In the genomic region with DNA sequence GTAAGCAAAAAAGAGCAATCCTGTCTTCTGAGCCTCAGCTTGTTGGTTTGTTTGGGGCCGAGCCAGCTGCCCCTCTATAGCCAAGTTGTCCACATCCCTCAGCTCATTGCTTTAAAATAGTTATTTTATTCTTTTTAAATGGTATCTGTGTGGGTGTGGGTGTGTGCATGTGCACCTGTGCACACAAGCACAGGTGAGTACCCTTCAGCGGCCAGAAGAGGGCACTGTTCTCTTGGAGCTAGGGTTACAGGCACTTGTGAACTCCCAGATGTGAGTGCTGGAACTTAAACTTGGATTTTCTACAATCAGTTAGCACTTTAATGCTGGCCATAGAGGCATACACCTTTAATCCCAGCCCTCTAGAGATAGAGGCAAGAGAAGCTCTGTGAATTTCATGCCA, we compare ENCODE assay signal across 10 mouse cellular contexts. TPM values are rescaled to one million over a fixed set of nuclear protein-coding genes. Genes with fewer than 3 reads are reported as not detected.
DNase-seq lines count a peak whose midpoint lies in the region; ATAC-seq and TF ChIP-seq lines count a peak whose summit lies in the region.
"Had no signal": no experiment of that assay in that cellular context is flagged by ENCODE, and none has a peak within 500 bp of the region (broad histone marks: within the 10 kb centered on the region; RNA-seq: fewer than 3 reads in every experiment).

No protein-coding gene starts in this region.

- TF ChIP-seq CTCF in CH12.LX (conservative IDR thresholded peaks at IDR 0.05 in 1 of 2, IDR thresholded peaks at IDR 0.05 in 1 of 2; ENCODE audit: low read depth in 2 of 2, low read length in 2 of 2), result peak; percentile 75 to 78
- TF ChIP-seq CTCF in embryonic fibroblast, embryonic 13.5 days (IDR thresholded peaks at IDR 0.05; ENCODE audit: borderline replicate concordance, insufficient read depth, low read length), result peak; percentile 73
- peak; percentile 68 for TF ChIP-seq CTCF in liver, embryonic 14.5 days (IDR thresholded peaks at IDR 0.05; ENCODE audit: low read depth)

- TF ChIP-seq POLR2A in CH12.LX (IDR thresholded peaks at IDR 0.05; ENCODE audit: low read depth, low read length), result no peak
- no peak for TF ChIP-seq POLR2A in embryonic fibroblast, embryonic 13.5 days (IDR thresholded peaks at IDR 0.05; ENCODE audit: low read depth, low read length)

- no peaks in the 10 kb centered on the region for H3K4me1 ChIP-seq in CH12.LX (ENCODE audit: control insufficient read depth in 1 of 2, insufficient read depth in 2 of 2)
- H3K4me1 ChIP-seq in embryonic fibroblast, embryonic 13.5 days (ENCODE audit: control insufficient read depth, insufficient read depth, low read length), result no peaks in the 10 kb centered on the region
- H3K4me1 ChIP-seq in liver, embryonic 14.5 days (replicated peaks; ENCODE audit: control insufficient read depth in 2 of 2, insufficient read depth in 2 of 2, low read length in 1 of 2), result no peaks in the 10 kb centered on the region

- no peaks in the 10 kb centered on the region for H3K36me3 ChIP-seq in CH12.LX (replicated peaks in 1 of 2; ENCODE audit: control insufficient read depth in 1 of 2, insufficient read depth in 1 of 2, low read length in 1 of 2)
- H3K36me3 ChIP-seq in liver, embryonic 14.5 days (replicated peaks; ENCODE audit: control insufficient read depth, insufficient read depth, low read depth), result no peaks in the 10 kb centered on the region
- H3K36me3 ChIP-seq: embryonic facial prominence, embryonic 13.5 days had no signal

- no peak for TF ChIP-seq EP300 in CH12.LX (IDR thresholded peaks at IDR 0.05; ENCODE audit: low read length)
- no peak for TF ChIP-seq EP300 in liver, embryonic 14.5 days (IDR thresholded peaks at IDR 0.05; ENCODE audit: low read depth)

- intact Hi-C loops in heart, postnatal 10 days (cut with DNase I), result loop anchor here (2.0 to 5.0 kb wide), 2 partner anchors 45 to 67 kb away; no protein-coding TSS in a partner anchor
- intact Hi-C loops in heart, postnatal 25 days (cut with DNase I), result no loop called here

- no peaks in the 10 kb centered on the region for H3K27me3 ChIP-seq in CH12.LX (replicated peaks)
- no peaks in the 10 kb centered on the region for H3K27me3 ChIP-seq in liver, embryonic 14.5 days (ENCODE audit: control insufficient read depth, insufficient read depth, low read length)
- H3K27me3 ChIP-seq: embryonic facial prominence, embryonic 13.5 days had no signal

- in situ Hi-C loops in CH12.LX (cut with MboI; ENCODE audit: low pct_ligation_motif_present, low pct_unique_long_range_greater_than_20kb, low sequenced_read_pairs), result no loop called here

- peak; percentile 69 for TF ChIP-seq RAD21 in CH12.LX (IDR thresholded peaks at IDR 0.05; ENCODE audit: low read depth, low read length)

- H3K9ac ChIP-seq in CH12.LX (ENCODE audit: insufficient read depth, low read depth), result no peak overlapping the region
- no peak overlapping the region for H3K9ac ChIP-seq in liver, embryonic 14.5 days (replicated peaks)
- H3K9ac ChIP-seq: embryonic facial prominence, embryonic 13.5 days had no signal

- 33% methylated on average over 2 of the region's 2 CpGs for WGBS in liver, embryonic 14.5 days (ENCODE audit: insufficient replicate concordance)

- no peaks in the 10 kb centered on the region for H3K9me3 ChIP-seq in CH12.LX (replicated peaks; ENCODE audit: low read length)
- H3K9me3 ChIP-seq in liver, embryonic 14.5 days (ENCODE audit: control insufficient read depth, low read length), result no peaks in the 10 kb centered on the region
- H3K9me3 ChIP-seq: embryonic facial prominence, embryonic 13.5 days had no signal

- H3K79me2 ChIP-seq in CH12.LX (replicated peaks; ENCODE audit: control insufficient read depth, extremely low read depth, insufficient read depth, poor library complexity, severe bottlenecking), result no peaks in the 10 kb centered on the region

- no peak overlapping the region for H3K4me2 ChIP-seq in CH12.LX (ENCODE audit: insufficient read depth, low read depth, poor library complexity, severe bottlenecking)
- no peak overlapping the region for H3K4me2 ChIP-seq in liver, embryonic 14.5 days (ENCODE audit: low read depth)
- H3K4me2 ChIP-seq: embryonic facial prominence, embryonic 13.5 days had no signal

- H3K27ac ChIP-seq in CH12.LX (ENCODE audit: insufficient read depth, low read depth), result no peak overlapping the region
- H3K27ac ChIP-seq in embryonic fibroblast, embryonic 13.5 days (ENCODE audit: insufficient read depth, low read length), result no peak overlapping the region
- H3K27ac ChIP-seq in liver, embryonic 14.5 days, result no peak overlapping the region
- H3K27ac ChIP-seq: embryonic facial prominence, embryonic 13.5 days; macrophage had no signal

- no peak overlapping the region for H3K4me3 ChIP-seq in CH12.LX (replicated peaks in 1 of 3; ENCODE audit: low read depth in 2 of 3, low read length in 2 of 3, poor library complexity in 1 of 3)
- H3K4me3 ChIP-seq in embryonic fibroblast, embryonic 13.5 days (ENCODE audit: insufficient read depth, low read length), result no peak overlapping the region
- no peak overlapping the region for H3K4me3 ChIP-seq in liver, embryonic 14.5 days (ENCODE audit: insufficient read depth in 1 of 2, low read depth in 2 of 2, low read length in 2 of 2)
- H3K4me3 ChIP-seq: embryonic facial prominence, embryonic 13.5 days had no signal

- ATAC-seq in liver, embryonic 14.5 days (ENCODE audit: insufficient read depth), result no peak

- dilution Hi-C loops in CH12.LX (cut with MboI; ENCODE audit: extremely low pct_ligation_motif_present, extremely low pct_unique_long_range_greater_than_20kb, low sequenced_read_pairs), result no loop called here

- peak; percentile 20 to 54 for DNase-seq in heart, postnatal 10 days
- DNase-seq in heart, postnatal 25 days (ENCODE audit: low spot score), result no peak
- peak; percentile 62 for DNase-seq in CH12.LX (ENCODE audit: extremely low read depth)
- DNase-seq in adrenal gland, postnatal 25 days, result peak; percentile 47
- DNase-seq in liver, embryonic 14.5 days (ENCODE audit: low read depth in 3 of 3, low spot score in 3 of 3), result no peak
- peak; percentile 22 to 63 for DNase-seq in thymus, postnatal 10 days (ENCODE audit: low spot score in 2 of 2)
- no peak for DNase-seq in right cerebral cortex, postnatal 36 days (ENCODE audit: low spot score in 2 of 2)

TF ChIP-seq in CH12.LX, 34 proteins besides CTCF, POLR2A, EP300 and RAD21:
- TF ChIP-seq SMC3 (IDR thresholded peaks at IDR 0.05; ENCODE audit: low read depth, low read length) (peak; percentile 59), PAX5 (IDR thresholded peaks at IDR 0.05; ENCODE audit: low read length) (no peak), USF2 (conservative IDR thresholded peaks at IDR 0.05; ENCODE audit: low read depth, low read length) (no peak), MYC (IDR thresholded peaks at IDR 0.05; ENCODE audit: low read depth, low read length) (0 out of 2 replicates have a peak, but pooled peaks have one; percentile 23), IRF4 (IDR thresholded peaks at IDR 0.05; ENCODE audit: low read depth, low read length) (0 out of 2 replicates have a peak, but pooled peaks have one; percentile 25), HCFC1 (IDR thresholded peaks at IDR 0.05; ENCODE audit: low read depth, low read length) (no peak), POLR2AphosphoS2 (IDR thresholded peaks at IDR 0.05; ENCODE audit: low read depth, low read length) (no peak), ZMIZ1 (IDR thresholded peaks at IDR 0.05; ENCODE audit: low read depth, low read length) (no peak)

RNA-seq across cellular contexts. Expression of gene Ak4, which starts 26.8 kb away (rescaled TPM):
- total RNA-seq in heart, postnatal 10 days (2021), result 10 to 100 TPM; 10.1 to 14.5 TPM
- 10 to 100 TPM; 27.7 to 27.8 TPM for total RNA-seq in heart, postnatal 25 days (2021)
- total RNA-seq in CH12.LX (2012; rRNA removed) (12.5 and 23.0 TPM in 2 replicates), CH12.LX (2014; rRNA removed) (42.4 and 49.4 TPM in 2 replicates)
- polyA plus RNA-seq in CH12.LX (2012; ENCODE audit: insufficient read length, low read depth), result 10.6 and 11.8 TPM in 2 replicates
- total RNA-seq in adrenal gland, postnatal 25 days (2021), result 2.5 and 4.3 TPM in 2 replicates
- polyA plus RNA-seq in embryonic fibroblast, embryonic 13.5 days (2011; ENCODE audit: insufficient read length, low read depth, missing spikeins), result 7.8 and 9.1 TPM in 2 replicates
- polyA plus RNA-seq in liver, embryonic 14.5 days (2012; rRNA removed), result 6.4 and 6.5 TPM in 2 replicates
- 3.5 and 4.5 TPM in 2 replicates for polyA plus RNA-seq in liver, embryonic 14.5 days (2014; fragmentation: Nextera tagmentation; extraction: Ambion mirVana)

Comparison
In these comparisons a context has a peak if more than half of its experiments do, and no peak if none do; other contexts are left out.
1. DNase-seq: peak in heart, postnatal 10 days (2 of 2), CH12.LX (single experiment), adrenal gland, postnatal 25 days (single experiment) and thymus, postnatal 10 days (2 of 2); none in heart, postnatal 25 days (single experiment), liver, embryonic 14.5 days (0 of 3) and right cerebral cortex, postnatal 36 days (0 of 2).
2. Peak in every context shown above with its lines, with median percentiles within 50 percentile points of each other: CTCF ChIP-seq.